Comparison of ENCODE assay signal across 8 mouse cellular contexts in genomic region chr11:69123693-69124497, GRCm38 (mm10). TPM values are rescaled to one million over a fixed set of nuclear protein-coding genes. Genes with fewer than 3 reads are reported as not detected.
DNase-seq lines count a peak whose midpoint lies in the region; ATAC-seq lines count a peak whose summit lies in the region.

No protein-coding gene starts in this region.

- peak overlapping the region; percentile 70 for H3K27ac ChIP-seq in hindbrain, embryonic 14.5 days

- H3K4me3 ChIP-seq in hindbrain, embryonic 14.5 days (replicated peaks; ENCODE audit: low read length), result peak overlapping the region; percentile 59

- DNase-seq in R1 (ENCODE audit: low read depth, low spot score), result peak; percentile 96
- DNase-seq in cerebellum, postnatal 25 days, result peak; percentile 93
- peak; percentile 96 to 97 for DNase-seq in frontal cortex, postnatal 25 days (ENCODE audit: low spot score in 2 of 2)
- peak; percentile 99 for DNase-seq in hindbrain, embryonic 14.5 days (ENCODE audit: low spot score)
- DNase-seq in layer of hippocampus, postnatal 25 days (ENCODE audit: extremely low spot score in 1 of 2, low spot score in 1 of 2), result peak; percentile 95 to 97
- peak; percentile 92 for DNase-seq in lung, postnatal 14 days
- peak; percentile 87 for DNase-seq in ovary, postnatal 36 days (ENCODE audit: low spot score)
- peak; percentile 84 for DNase-seq in thymus, postnatal 14 days

- WGBS in hindbrain, embryonic 14.5 days, result under 1% methylated on average over 31 of the region's 31 CpGs

- peaks cover 19% of the 10 kb centered on the region for H3K27me3 ChIP-seq in hindbrain, embryonic 14.5 days (ENCODE audit: control insufficient read depth, insufficient read depth, low read length)

- no peaks in the 10 kb centered on the region for H3K36me3 ChIP-seq in hindbrain, embryonic 14.5 days (replicated peaks; ENCODE audit: control insufficient read depth, insufficient read depth)

- peak overlapping the region; percentile 60 for H3K9ac ChIP-seq in hindbrain, embryonic 14.5 days

- peaks cover 18% of the 10 kb centered on the region for H3K4me1 ChIP-seq in hindbrain, embryonic 14.5 days (replicated peaks; ENCODE audit: control insufficient read depth, insufficient read depth, low read length)

- ATAC-seq in hindbrain, embryonic 14.5 days (ENCODE audit: low FRiP score), result peak; percentile 77

- H3K4me2 ChIP-seq in hindbrain, embryonic 14.5 days (replicated peaks), result peak overlapping the region; percentile 98

- no peaks in the 10 kb centered on the region for H3K9me3 ChIP-seq in hindbrain, embryonic 14.5 days (ENCODE audit: control insufficient read depth, low read length)

RNA-seq across cellular contexts. Expression of gene 9130213A22Rik, which starts 1.5 kb away (rescaled TPM):
- 0.39 and 0.56 TPM in 2 replicates for polyA plus RNA-seq in hindbrain, embryonic 14.5 days (2014; fragmentation: Nextera tagmentation; extraction: Ambion mirVana)
- total RNA-seq in layer of hippocampus, postnatal 25 days (2021), result under 1 TPM; 0.68 to 0.89 TPM

RNA-seq across cellular contexts. Expression of gene Aloxe3, which starts 1.8 kb away (rescaled TPM):
- polyA plus RNA-seq in hindbrain, embryonic 14.5 days (2014; fragmentation: Nextera tagmentation; extraction: Ambion mirVana), result 4.3 and 4.9 TPM in 2 replicates
- total RNA-seq in layer of hippocampus, postnatal 25 days (2021), result 1 to 10 TPM; 5.2 to 6.8 TPM

RNA-seq across cellular contexts. Expression of gene Hes7, which starts 3.7 kb away (rescaled TPM):
- 0.43 and 0.52 TPM in 2 replicates for polyA plus RNA-seq in hindbrain, embryonic 14.5 days (2014; fragmentation: Nextera tagmentation; extraction: Ambion mirVana)
- total RNA-seq in layer of hippocampus, postnatal 25 days (2021), result under 1 TPM; 0.80 to 0.96 TPM

RNA-seq across cellular contexts. Expression of gene Per1, which starts 28.9 kb away (rescaled TPM):
- 9.6 and 10.1 TPM in 2 replicates for polyA plus RNA-seq in hindbrain, embryonic 14.5 days (2014; fragmentation: Nextera tagmentation; extraction: Ambion mirVana)
- total RNA-seq in layer of hippocampus, postnatal 25 days (2021), result 10 to 100 TPM; 70.1 to 89.0 TPM

RNA-seq across cellular contexts. Expression of gene Alox12b, which starts 32.9 kb away (rescaled TPM):
- polyA plus RNA-seq in hindbrain, embryonic 14.5 days (2014; fragmentation: Nextera tagmentation; extraction: Ambion mirVana), result 0.59 and 0.60 TPM in 2 replicates
- 1 to 10 TPM; 4.0 to 7.2 TPM for total RNA-seq in layer of hippocampus, postnatal 25 days (2021)

Comparison
In these comparisons a context has a peak if more than half of its experiments do, and no peak if none do; other contexts are left out.
1. Peak in every context shown above with its lines: DNase-seq, ATAC-seq, H3K4me3 ChIP-seq and H3K27ac ChIP-seq.